Mouse (Mus musculus) hematopoietic stem cell, adult 5-6 weeks (primary cell): Measurements from ENCODE around the gene Arl6ip4. TPM values are rescaled to one million over a fixed set of nuclear protein-coding genes. Genes with fewer than 3 reads are reported as not detected.

Source experiments
- ATAC-seq, 2 experiments: fragments of 125-278 bp in 1 of 2; replicated peaks in 1 of 2; 2 replicates each; pipeline ENCODE4 v1.8.0; 2016 to 2017; ENCODE audit warnings: inconsistent platforms in 2 of 2, mild to moderate bottlenecking in 2 of 2, moderate number of reproducible peaks in 2 of 2, low read depth in 1 of 2, moderate TSS enrichment in 1 of 2; ENCODE audit not compliant: low FRiP score in 2 of 2, poor library complexity in 2 of 2, severe bottlenecking in 2 of 2, insufficient read depth in 1 of 2, low TSS enrichment in 1 of 2
- total RNA-seq: library from RNA; stranded (forward); fragments of 172-1452, 232-1000 nt; gene quantifications from 2 replicates; pipeline ENCODE4 v1.2.3, GENCODE M21; 2017

Gene Arl6ip4
- total RNA-seq, 1 experiment from 2014 or later = 81.3 TPM

DNA sequence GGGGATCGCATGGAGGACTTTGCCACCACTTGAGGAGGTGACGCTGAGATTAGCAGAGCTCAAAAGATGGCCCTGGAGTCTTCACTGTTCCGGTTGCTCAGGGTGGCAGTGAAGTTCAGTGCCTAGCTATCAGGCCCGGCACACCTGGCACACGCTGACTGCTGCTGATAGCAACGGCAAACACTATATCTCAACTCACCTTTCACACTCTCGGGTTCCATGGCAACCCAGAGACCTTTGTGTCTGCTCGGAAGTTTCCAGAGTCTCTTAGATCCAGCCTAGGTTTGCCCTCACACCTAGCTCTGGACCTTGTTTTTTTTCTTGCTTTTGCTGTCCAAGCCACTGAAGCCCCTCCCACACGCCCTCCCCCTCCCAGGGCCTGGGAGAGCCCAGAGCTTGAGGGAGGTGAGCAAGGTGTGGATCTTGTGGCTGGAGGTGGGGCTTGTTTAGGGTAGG, 23.9 kb upstream of the Arl6ip4 start:
- ATAC-seq = no peak

DNA sequence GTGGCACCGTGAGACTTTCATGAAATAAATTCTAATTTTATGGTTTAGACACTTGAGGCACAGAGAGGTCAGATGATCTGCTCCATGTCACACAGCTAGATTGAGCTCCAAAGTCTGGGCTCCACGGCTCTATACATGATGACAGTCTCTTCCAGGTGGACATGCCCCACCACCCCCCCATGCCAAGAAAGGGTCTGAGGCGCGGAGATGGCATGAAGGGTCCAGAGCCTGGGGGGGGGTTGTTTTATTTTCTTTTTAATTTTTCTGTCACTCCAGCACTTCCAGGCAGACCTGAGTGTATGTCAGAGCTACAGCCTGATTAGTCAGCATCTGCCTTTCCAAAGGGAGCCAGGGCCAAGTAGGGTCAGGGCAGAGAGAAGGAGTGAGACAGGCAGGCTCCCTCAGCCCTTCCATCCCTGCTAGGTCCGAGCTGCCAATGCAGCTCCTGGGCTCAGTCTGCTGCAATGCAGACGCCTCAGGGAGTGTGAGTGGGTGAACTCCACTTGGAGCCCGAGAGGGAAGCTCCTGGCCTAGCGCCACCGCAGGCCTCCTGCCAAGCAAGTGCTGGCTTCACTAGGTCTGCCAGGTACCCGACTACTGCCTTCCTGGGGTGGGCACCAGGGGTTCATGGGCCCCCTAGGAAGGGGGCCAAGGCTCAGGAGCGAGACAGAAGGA, 22.6 kb upstream of the Arl6ip4 start:
- ATAC-seq = no peak

DNA sequence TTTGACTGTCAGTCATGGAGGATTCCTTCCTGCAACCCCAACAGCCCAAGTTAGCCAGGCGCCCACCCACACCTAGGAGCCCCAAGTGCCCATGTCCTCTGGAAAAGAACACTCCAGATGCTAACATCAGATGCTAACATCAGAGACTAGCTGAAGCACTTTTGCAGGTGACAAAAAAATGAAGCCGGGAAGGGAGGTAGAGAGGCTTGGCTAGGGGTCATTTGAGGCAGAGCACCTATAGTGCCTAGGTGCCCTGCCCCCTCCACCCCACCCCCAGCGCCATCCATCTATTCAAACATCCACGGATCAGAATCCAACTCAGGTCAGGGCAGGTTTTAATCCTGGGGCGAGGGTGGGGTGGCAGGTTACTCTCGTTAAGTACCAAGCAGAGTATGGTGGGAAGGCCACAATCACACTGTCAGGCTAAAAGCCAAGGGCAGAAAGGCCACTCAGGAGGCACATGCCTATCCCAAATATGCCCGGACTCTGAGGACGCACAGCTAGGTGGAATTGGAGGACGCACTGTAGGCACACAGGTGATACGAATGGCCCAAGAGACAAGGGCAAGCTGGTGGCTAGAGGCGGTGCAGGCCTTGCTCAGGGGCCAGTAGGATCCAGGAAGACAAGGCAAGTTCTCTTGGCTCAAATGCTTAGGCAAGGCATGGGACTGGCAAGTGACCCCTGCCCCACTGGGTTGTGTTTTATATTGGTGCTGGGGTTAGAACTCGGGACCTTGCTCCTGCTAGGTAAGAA, 21.9 kb upstream of the Arl6ip4 start:
- ATAC-seq = no peak

DNA sequence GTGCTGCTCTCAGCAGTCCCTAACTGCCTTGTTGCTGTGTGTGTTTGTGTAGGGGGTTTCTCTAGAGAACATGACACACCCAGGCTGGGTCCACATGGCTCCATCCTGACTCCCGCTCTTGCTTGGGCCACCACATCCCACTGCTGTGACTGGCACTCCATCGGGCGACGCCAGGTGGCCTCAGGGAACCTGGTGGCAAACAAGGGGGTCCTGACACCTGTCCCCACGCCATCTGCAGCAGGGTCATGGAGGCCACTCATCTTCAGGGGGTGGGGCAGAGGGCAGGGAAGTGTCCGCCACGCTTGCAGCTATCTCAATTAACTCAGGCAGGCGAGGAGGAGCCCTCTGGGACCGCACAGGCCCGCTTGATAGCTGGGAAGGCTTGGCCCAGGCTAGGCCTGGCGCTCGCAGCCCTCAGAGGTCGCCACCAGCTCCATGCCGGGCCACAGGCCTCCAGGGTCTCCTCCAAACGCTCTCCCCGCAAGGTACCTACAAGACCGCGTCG, 20.8 kb upstream of the Arl6ip4 start:
- ATAC-seq = peak in 1 of 2 experiments; percentile 8; a peak in 1 of 4 replicates

DNA sequence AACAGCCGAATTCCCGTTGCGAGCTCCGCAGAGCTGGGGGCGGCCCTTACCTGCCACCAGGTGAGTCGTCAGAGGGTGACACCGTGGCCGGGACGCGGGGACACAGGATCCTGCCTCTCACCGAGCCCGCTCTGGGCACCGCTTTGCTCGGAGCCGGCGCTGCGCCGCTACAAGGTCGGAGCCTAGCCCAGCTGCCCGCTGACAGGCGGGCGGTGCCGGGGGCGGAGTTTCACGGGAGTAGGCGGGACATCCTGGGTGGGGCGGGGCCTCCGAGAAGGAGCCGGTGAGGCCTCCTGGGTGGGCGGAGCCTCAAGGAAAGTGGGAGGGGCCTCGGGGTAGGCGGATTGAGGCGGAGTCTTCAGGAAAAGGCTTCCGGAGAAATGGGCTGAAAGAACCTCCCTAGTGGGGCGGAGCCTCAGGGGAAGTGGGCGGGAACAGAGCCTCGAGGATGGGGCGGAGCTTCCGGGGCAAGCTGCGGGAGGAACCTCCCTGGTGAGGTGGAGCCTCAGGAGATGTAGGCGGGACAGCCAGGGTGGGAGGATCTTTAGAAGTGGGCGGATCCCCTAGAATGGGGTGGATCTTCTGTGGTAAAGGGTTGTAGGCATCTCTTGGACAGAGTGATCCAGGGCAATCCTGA, 20.2 kb upstream of the Arl6ip4 start, which contains the start of gene Abcb9:
TSS of gene Abcb9 (minus strand) at position 203 of the 637 bp plus-strand sequence.
- peak; percentile 88 to 93 for ATAC-seq

DNA sequence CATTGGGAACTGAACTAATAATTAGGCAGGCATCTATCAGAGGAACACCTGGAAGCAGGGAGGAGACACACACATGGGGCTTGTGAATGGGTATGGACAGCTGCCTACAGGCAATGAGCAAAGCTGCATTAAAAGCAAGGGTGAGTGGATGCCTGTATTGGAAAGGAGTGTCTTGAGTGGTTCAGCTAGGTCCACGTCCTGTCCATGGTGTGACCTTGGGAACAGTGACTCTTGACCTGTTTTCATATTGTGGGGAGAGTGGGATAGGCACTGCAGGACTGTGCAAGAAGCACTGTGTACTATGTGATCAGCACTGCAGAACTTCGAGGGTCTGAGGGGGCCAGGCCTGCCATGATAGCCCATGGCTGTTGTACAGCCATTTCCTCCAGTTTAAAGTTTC, 17.0 kb upstream of the Arl6ip4 start:
- no peak for ATAC-seq

DNA sequence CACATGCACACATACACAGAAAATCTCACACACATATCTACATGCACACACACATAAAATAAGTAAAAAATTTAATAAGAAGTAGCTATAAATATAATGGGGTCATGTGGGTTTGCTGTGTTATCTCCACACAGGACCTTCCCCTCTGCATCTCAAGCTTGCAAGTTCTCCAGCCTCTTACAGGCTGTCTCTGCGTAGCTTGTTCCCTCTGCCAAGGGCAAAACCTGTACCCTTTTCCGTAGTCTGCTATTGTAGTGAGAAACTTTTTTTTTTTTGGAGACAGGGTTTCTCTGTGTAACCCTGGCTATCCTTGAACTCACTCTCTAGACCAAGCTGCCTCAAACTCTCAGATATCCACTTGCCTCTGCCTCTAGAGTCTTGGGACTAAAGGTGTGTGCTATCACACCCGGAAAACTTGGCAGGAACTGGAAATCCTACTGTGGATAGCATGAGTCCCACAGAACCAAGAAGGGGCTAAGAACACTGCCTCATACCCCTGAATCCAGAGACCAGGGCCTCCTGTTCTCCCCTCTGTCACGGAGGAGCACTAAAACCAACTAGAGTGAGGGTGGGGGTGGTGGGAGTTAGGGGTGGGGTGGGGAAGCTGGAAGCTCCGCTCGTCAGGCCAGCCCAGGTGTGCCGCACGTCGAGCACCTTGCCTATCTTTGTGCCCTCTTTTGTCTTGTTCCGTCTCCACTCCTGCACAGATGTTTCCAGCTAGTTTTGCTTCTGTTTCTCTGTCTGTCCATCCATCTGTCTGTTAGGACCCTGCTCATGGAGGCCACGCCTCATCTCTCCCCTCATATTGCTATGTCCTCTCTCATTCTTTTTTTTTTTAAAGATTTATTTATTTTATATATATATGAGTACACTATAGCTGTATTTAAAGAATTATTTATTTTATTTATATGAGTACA, 15.5 kb upstream of the Arl6ip4 start:
- ATAC-seq = no peak

DNA sequence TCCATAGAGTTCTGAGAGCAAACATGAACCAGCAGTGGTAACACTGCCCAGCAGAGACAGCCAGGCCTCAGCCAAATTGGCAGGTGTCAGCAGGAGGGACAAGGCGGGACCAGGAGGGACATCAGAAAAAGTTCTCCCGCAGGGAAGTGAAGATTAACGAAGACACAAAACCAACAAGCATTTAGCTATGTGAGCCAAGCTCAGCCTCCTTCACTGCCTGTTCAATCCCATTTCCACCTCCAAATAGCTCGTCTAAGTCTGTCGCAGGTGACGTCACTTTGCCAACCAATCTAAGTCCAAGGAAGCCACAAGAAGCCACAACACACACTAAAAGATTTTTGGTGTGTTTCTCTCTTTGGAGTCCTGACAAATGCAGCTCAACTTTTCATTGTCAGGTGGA, 13.6 kb upstream of the Arl6ip4 start:
- no peak for ATAC-seq

DNA sequence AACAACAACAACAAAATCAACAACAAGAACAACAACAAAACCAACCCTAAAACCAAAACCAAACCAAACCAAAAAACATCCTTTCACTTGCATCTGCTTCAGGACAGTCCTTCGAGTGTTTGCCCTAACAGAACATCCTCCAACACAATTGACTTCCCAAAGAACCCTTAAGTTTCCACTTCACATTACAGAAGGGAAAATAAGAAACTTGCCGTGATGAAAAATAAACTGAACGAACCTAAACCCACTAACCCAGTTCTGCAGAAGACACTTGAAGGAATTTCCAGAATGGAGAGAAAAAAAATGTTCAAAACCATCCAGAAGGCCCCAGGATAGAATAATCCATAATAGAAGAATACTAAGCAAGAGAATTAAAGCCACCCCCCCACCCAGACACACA, 12.9 kb upstream of the Arl6ip4 start:
- ATAC-seq = no peak

DNA sequence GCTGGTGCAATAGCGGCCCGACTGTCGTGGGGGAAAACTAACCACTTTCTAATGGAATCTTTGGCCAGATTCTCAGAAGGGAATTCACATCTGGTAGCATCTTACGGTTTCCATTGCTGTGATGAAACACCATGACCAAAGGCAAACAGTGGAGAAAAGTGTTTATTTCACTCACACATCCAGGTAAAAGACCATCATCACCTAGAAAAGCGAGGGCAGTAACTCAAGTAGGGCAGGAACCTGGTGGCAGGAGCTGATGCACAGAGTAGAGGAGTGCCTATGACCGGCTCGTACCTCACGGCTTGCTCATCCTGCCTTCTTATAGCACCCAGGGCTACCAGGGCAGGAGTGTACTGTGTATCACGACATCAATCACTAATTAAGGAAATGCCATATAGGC, 12.3 kb upstream of the Arl6ip4 start:
- no peak for ATAC-seq

DNA sequence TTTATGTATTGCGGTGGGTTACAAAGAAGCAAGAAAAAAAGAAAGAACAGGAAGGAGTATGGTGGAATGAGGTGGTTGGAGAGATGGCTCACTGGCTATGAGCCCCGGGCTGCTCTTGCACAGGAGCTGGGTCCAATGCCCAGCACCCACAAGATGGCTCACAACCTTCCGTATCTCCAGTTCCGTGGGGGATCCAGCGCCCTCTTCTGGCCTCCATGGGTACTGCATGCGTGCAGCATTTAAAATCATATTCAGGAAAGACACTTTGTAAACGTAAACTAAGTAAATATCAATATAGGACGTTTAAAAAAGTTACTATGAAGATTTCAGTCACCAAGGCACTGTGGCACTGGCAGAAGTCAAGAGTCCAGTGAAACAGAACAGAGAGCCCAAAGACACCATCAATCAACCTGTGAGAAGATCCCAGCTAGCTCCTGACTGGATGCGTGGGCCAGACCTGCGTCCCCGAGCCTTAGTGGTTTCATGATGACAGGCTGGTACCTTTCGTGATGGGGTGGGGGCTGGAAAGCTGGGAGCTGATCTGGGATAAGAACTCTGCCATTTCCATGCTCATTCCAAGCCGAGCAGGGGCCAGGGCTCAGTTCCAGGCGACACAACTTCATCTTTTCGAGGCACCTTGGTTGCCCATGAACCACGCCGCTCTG, 4.7 kb upstream of the Arl6ip4 start:
- ATAC-seq = no peak

DNA sequence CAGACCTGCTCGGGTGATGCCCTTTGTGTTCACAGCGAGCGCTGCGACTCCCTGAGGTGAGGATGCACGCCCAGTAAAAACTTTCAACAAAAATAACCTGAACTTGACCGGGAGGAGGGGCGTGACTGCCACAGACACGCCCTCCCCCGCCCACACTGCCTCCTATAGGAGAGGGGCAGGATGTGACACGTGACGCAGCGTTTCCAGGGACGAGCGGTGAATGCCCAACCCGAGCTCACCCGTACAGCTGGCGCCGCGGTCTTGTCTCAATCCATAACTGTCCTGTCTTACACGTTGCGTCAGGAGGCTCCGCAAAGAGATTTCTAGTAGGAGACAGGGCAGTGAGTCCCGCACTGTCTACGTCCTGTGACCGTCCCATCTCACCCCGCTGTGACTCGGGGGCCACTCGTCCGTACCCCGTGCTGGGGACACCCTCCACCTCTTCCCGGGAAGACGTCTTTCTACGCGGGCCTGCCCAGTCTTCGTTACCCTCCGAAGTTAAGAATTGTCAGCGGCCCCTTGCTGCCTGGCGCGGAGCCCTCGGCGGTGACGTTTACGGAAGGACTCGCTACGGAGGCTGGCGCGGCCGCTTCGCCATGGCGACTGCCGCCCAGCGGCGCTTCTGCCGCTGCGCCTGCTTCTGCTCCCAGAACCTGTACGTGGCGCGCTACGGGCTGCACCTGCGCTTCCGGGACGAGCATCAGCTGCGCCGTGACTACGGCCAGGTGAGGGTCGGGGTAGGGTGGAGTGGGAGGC, 4.0 kb upstream of the Arl6ip4 start, which contains the start of gene Ogfod2:
TSS of gene Ogfod2 (plus strand) at position 556 of the 756 bp plus-strand sequence.
- ATAC-seq = peak; percentile 89 to 93

DNA sequence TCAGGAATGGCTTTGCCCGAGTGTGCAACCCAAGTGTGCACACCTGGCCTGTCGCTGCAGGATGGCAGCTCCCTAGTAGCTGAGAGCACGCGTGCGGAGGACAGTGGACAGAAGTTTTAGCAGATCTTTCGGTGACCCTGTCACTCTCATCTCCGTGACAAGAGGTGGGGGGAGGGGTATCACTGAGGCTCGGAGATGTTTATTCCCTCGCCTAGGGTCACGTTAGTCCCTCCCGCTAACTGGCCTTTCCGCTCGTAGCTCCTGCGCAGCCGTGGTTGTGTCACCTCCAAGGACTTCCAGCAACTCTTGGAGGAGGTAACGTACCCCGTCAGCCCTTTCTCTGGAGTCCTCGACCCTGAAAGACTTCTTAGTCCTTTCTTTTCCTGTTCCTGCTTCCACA, 3.4 kb upstream of the Arl6ip4 start:
- no peak for ATAC-seq

DNA sequence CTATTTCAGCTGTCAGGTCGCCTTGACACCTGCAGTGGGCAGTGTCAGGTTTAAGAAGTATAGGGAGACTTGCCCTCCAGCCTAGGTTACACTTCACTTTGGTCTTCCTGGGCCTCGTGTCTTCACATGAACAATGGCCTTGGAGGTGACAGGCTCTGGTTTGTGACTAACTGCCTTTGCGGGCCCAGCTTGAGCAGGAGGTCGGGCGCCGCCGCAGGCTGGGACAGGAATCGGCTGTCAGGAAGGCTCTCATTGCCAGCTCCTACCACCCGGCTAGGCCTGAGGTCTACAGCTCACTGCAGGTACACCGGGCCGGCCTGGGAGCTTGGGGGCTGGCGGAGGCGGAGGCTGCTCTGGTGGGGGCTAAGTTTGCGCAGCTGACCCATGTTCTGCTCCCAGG, 2.9 kb upstream of the Arl6ip4 start:
- peak; percentile 38 to 51; a peak in 3 of 4 replicates for ATAC-seq

DNA sequence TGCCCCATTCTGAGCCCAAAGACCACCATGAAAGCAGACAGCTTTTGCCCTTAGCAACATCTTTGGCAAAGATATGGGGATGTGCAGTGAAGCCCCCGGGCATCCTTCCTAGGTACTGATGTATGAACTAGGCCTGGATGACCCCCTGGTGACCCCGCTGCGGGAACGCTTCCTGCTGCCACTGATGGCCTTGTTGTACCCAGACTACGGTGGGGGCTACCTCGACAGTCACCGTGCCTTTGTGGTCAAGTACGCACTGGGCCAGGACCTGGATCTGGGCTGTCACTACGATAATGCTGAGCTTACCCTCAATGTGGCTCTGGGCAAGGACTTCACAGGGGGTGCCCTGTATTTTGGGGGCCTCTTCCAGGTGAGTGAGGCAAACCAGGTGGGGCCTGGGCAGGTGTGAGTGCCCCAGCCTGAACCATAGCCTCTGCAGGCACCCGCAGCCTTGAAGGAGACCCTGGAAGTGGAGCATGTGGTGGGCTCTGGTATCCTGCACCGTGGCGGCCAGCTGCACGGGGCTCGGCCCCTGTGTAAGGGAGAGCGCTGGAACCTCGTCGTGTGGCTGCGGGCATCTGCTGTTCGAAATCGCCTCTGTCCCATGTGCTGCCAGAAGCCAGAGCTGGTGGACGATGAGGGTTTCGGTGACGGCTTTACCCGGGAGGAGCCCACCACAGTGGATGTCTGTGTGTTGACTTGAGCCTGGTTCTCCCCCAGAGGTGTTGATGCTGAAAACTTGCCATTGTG, 1.4 kb upstream of the Arl6ip4 start:
- ATAC-seq = no peak
